Mouse (Mus musculus): ENCODE results near the gene Dmrt2.

Dmrt2 gene

DNA sequence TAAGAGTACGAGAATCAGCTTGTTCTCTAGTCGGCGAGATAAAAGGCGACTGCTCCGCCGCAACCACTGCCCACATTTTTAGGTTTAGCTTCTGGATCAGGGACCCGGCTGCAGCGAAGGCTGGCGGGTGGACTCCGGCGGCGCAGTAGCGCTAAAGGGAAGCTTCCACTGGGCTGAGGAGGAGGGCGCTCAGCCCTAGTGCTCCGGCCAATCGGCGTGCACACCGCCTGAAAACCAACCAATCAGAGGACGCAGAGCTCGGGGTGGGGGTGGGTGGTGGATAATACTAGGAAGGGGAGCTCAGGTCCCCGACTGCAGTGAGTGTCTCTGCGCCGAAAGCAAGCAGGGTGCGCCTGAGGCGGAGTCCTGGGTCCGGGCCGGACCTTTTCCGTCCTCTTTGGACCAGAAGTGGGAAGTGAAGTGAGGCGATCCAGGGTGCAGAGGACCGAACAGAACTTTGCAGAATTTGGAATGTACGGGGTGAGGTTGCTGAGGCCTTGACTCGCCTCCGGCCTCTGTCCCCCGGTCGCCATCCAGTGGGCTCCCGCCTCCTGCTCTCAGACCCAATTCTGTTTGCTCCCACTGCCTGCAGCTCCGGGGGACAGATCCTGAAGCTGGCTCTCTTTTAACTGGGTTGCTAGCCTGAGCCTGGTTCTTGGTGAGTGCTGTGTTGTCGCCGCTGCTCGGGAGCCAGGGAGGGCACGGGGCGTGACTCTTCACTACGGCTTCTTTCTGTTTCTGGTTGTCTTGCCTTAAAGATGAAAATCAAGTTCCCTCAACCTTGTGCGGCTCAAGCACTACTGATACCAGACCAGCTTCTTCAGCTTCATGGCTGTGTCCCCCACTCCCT lies at the start of gene Dmrt2:
TSS of gene Dmrt2 (plus strand) at position 311 of the 850 bp plus-strand sequence.
- in situ Hi-C loops (cut with MboI; ENCODE audit: low pct_unique_long_range_greater_than_20kb in 1 of 2, low sequenced_read_pairs in 2 of 2, unreplicated experiment in 1 of 2), result loop anchor here in 1 of 2 experiments (10.0 to 25.0 kb wide), 2 partner anchors 512 to 940 kb away; partner anchors contain the start of gene Smarca2

DNA sequence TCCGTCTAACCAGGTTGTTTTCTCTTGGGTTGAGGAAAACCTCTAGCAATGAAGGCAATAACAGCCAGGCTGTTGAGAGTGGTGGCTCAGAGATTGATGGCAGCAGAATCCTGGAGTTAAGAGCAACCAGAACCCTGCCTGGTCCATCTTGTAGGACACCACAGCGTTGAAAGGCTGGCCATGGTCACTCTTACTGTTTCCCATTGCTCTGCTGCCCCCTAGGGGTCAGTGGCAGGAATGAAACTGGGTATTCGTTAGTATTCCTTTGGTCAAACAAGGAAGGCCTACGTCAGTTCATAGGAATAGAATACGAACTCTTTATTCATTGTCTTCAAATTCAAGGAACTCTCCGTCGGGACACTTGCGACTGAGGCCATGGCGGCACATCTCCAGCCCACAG lies 43.7 kb upstream of the Dmrt2 start:
- in situ Hi-C loops (cut with MboI; ENCODE audit: low pct_unique_long_range_greater_than_20kb in 1 of 2, low sequenced_read_pairs in 2 of 2, unreplicated experiment in 1 of 2), result loop anchor here (5.0 to 25.0 kb wide), 6 partner anchors 84 to 641 kb away; partner anchors contain the start of gene Dock8 (in 1 of the 2)

DNA sequence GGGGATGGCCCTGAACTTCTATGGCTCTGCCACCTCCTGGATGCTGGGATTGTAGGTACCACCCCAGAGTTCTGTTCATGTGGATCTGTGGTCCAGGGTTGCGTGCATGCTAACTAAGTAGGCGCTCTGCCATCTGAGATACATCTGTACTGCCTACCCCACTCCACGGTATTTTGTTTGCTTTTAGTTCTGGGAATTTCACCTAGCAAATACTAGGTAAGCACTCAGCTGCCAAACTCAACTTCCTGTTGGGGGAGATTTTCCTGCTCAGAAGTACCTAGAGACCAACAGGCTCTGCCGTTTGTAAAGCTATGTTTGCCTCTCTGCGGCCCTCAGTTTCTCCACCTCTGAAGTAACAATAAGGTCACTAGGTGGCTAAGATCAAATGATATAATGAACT lies 37.1 kb upstream of the Dmrt2 start:
- in situ Hi-C loops (cut with MboI; ENCODE audit: low pct_unique_long_range_greater_than_20kb in 1 of 2, low sequenced_read_pairs in 2 of 2, unreplicated experiment in 1 of 2), result loop anchor here (5.0 to 25.0 kb wide), 5 partner anchors 298 to 648 kb away; partner anchors contain the start of gene Dock8 (in 1 of the 2)

DNA sequence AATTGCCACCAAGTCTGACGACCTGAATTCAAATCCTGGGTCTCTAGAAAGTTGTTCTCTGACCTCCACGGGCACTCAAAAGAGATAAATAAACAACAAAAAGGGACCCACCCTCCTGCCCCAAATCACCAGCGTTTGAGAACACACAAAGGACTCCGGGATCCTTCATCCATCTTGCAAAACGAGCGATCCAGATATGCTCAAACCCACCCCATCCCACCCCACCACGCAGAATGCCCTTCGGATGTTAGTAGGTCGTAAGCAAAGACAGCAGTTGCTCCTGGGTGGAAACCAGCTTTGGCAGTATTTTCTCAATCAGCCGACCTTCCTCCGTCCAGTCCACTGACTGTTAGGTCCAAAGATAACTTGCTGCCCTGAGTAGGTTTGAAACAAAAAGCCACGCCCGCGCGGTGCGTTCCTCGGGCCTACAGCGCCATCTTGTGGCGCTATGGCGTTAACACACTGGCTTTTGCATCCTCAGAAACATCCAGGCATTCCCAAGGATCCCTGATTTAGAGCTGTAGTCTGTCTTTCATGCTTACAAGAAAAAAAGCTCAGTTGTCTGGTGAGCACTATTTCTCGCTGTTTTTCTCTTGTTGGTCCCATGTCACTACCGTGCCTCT lies 36.5 kb upstream of the Dmrt2 start:
- in situ Hi-C loops (cut with MboI; ENCODE audit: low pct_unique_long_range_greater_than_20kb in 1 of 2, low sequenced_read_pairs in 2 of 2, unreplicated experiment in 1 of 2), result loop anchor here (5.0 to 25.0 kb wide), 5 partner anchors 298 to 648 kb away; partner anchors contain the start of gene Dock8 (in 1 of the 2)

DNA sequence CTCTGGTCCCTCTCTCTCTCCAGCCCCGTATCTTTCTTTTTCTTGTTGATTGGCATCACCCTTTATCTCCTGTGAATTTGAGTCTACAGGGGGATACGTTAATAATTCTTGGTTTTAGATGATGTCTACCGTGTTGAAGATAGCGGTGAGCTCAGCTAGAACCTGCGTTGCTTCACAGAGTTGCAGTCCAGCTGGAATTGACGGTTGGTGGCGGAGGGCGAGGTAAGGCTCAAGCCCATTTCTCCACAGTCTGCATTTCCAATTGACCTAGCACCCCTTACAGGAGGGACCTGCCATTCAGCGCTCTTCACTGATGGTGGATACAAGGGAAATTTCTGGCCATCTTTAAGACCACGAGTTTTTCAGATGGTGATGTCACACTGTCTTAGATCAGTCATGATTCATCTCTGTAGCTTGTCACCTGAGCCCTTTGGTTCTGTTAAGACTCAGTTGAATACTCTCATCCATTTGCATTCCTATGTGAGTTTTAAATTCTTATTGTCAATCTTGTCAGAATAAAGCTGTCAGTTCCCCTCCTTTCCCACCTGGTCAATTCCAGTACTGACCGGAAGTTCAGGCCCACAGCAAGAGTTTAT lies 33.3 kb upstream of the Dmrt2 start:
- in situ Hi-C loops (cut with MboI; ENCODE audit: low pct_unique_long_range_greater_than_20kb in 1 of 2, low sequenced_read_pairs in 2 of 2, unreplicated experiment in 1 of 2), result loop anchor here (5.0 to 25.0 kb wide), 5 partner anchors 302 to 652 kb away; partner anchors contain the start of gene Dock8 (in 1 of the 2)

DNA sequence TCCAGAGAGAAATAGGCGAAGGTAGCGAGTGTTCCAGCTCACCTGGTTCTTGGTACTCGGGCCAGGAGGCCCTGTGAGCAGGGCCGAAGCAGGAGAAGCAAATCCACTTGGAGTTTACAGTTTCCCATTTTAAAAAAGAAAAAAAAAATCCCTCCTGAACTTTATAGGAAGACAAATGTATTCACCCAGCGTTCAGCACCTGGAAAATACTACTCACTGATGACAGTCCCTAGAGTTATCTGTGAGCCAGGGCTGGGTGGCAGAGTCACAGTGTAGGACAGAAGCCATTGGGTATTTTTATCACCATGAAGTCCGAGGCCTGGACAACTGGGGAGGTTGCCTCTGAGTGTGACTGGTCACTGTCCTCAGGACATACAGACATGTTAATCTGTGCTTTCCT lies 30.4 kb upstream of the Dmrt2 start:
- in situ Hi-C loops (cut with MboI; ENCODE audit: low pct_unique_long_range_greater_than_20kb in 1 of 2, low sequenced_read_pairs in 2 of 2, unreplicated experiment in 1 of 2), result loop anchor here (25.0 kb wide), 4 partner anchors 304 to 654 kb away; partner anchors contain the start of gene Dock8 (in 1 of the 2)

DNA sequence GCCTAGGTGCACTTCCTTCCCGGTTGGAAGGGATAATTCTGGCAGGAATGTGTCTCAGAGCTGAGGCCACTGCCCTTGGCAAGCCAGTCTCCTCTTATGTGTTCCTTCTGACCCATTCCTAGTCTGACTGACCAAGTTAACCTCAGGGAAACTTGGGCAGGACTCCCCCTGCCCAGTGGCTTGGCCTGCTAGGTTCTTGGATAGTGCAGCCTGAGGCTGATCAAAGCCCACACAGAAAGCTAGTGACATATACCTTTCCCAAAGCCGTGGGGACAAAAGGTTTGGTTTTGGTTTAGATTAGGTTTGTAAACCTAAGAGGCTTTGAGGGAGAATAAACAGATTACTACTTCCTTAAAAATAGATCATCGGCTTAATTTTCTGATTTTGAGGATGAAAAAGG lies 25.1 kb upstream of the Dmrt2 start:
- in situ Hi-C loops (cut with MboI; ENCODE audit: low pct_unique_long_range_greater_than_20kb in 1 of 2, low sequenced_read_pairs in 2 of 2, unreplicated experiment in 1 of 2), result loop anchor here (25.0 kb wide), 4 partner anchors 310 to 660 kb away; partner anchors contain the start of gene Dock8 (in 1 of the 2)

DNA sequence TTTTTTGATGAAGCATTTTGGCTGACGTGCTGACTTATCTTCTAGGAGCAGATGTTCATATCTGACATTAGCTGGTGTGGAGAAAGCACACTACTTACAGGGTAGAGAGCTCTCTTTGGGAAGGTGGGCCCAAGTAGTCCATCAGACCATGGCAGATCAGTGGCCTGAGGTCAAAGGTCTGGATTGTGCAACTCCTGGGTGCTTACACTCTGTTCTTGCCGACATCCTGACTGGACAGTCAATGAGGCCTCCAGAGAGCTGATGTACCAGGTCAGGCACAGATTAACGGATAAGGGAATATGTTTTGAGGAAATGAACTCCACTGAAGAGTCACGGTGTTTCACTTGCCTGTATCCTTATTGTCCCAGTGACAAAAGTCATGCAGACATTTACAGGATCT lies 23.5 kb upstream of the Dmrt2 start:
- in situ Hi-C loops (cut with MboI; ENCODE audit: low pct_unique_long_range_greater_than_20kb in 1 of 2, low sequenced_read_pairs in 2 of 2, unreplicated experiment in 1 of 2), result loop anchor here (25.0 kb wide), 4 partner anchors 311 to 661 kb away; partner anchors contain the start of gene Dock8 (in 1 of the 2)

DNA sequence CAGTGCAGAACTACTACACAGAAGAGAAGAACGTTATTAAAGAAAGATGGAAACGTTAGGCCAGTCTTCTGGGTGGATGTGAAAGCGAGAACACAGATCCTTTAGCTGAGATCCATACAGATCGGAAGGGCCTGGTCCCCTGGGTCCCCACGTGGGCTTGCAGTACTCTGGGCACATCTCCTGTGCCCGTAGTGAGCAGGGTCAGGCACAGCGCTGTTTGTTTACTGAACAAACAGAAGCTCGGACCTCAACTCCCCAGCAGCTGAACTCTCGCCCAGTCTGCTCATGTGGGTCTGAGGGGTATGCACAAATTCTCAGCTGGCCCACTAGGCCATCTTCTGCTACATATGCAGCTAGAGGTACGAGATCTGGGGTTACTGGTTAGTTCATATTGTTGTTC lies 21.7 kb upstream of the Dmrt2 start:
- in situ Hi-C loops (cut with MboI; ENCODE audit: low pct_unique_long_range_greater_than_20kb in 1 of 2, low sequenced_read_pairs in 2 of 2, unreplicated experiment in 1 of 2), result loop anchor here in 1 of 2 experiments (25.0 kb wide), 1 partner anchor 962 kb away; the partner anchor contains the start of gene Smarca2

DNA sequence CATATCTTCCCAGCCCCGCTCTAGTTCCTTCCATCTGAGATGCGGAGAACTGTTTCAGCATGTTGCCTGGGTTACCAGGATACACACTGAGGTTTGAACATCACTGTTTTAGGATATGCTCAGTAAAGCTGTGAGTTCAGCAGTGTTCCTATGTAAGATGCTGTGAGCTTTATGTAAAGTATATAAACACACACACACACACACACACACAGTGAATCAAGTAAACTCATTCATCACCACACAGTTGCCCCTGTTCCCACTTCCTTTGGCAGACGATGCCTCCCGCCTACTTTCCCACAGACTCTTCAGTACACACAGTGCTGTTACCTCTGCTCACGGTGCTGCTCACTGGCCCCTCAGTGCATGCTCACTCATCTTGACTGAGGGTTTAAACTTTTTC lies 19.7 kb upstream of the Dmrt2 start:
- in situ Hi-C loops (cut with MboI; ENCODE audit: low pct_unique_long_range_greater_than_20kb in 1 of 2, low sequenced_read_pairs in 2 of 2, unreplicated experiment in 1 of 2), result loop anchor here in 1 of 2 experiments (25.0 kb wide), 1 partner anchor 960 kb away; the partner anchor contains the start of gene Smarca2

DNA sequence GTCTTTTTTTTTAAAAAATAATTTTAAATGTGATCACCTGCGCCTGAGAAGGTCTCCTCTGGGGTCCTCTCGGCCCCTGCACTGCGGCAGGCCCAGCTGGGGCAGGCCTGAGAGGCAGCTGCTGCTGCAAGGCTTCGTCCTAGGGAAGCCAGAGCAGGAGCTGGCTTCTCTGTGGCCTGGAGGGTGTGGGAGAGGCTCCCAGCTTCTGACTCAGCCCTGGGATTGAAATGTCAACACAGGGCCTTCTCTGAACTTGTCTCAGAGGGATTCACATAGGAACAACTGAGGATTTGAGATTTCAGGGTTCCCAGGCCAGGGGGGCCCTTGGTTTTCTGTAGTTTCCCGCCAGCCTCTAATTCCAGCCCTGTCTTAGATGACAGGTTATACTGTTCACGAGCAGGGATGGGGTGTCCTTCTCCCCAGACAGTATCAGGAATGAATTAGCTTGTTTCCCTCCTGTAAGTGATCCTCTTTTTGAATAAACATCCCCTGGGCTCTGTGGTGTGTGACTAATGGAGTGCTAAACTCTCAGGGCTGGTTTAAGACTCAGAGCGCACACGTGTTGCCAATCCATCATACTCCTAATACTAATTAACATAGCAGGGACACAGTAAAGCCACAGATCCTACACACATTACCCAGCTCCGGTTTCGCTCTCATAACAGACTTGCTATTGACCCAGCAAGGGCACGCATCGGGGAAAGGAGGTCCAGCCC lies 18.0 kb upstream of the Dmrt2 start:
- in situ Hi-C loops (cut with MboI; ENCODE audit: low pct_unique_long_range_greater_than_20kb in 1 of 2, low sequenced_read_pairs in 2 of 2, unreplicated experiment in 1 of 2), result loop anchor here in 1 of 2 experiments (25.0 kb wide), 1 partner anchor 958 kb away; the partner anchor contains the start of gene Smarca2

DNA sequence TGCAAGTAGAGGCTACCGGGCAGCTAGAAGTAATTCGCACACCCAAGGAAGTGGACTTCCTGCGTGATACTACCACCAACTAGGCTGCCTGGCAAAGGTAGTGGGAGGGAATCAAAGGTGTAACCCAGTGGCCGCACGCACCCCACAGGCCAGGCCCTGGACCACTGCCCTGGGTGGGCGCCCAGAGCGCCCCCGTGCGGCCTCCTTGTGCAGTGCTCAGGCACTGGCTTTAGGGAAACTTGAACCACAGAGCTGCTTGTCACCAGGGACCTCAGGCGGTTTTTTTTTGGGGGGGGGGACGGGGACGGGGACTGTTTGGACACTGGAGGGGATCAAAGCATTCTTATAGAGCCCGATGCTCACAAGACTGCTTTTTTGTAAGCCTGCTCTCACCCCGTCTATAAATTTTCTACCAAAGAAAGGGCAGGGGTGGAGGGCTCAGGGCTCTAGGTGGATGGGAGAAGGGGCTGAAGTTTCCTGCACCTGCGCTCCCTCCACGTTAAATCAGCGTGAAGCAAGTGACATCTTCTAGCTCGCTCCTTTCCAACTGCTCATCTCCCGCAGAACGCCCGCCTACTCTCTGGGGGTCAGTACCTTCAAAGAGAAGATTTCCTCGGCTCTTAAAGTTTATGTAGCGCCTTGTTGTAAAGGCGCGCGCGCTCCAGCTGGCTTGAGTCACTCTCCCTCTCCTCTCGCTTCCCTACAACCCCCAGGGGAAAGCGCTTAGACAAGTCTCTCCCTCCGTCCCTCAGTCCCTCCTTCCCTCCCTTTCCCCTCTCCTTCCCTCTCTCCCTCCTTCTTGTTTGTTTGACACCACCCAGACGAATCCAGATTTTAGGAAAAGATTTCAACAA lies 6.5 kb upstream of the Dmrt2 start:
- in situ Hi-C loops (cut with MboI; ENCODE audit: low pct_unique_long_range_greater_than_20kb in 1 of 2, low sequenced_read_pairs in 2 of 2, unreplicated experiment in 1 of 2), result loop anchor here in 1 of 2 experiments (25.0 kb wide), 1 partner anchor 947 kb away; the partner anchor contains the start of gene Smarca2

DNA sequence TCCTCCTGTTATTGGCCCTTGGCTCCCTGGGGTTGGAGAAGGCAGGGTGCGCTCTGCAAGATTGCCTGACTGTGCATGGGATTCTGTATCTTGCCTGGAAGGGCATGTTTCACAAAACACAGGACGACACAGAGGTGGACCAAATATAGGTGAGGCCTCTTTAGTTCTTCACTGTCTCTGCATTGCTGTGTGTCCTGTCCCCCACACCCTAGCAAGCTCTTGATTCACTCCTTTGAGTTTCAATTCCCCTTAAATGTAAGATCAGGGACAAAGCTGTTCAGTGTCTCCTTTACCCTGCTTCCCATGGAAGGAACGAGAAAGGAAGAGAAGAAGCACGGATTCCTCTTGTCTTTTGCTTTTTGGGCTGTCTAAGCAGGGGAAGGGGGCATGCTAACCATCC lies 4.4 kb upstream of the Dmrt2 start:
- in situ Hi-C loops (cut with MboI; ENCODE audit: low pct_unique_long_range_greater_than_20kb in 1 of 2, low sequenced_read_pairs in 2 of 2, unreplicated experiment in 1 of 2), result loop anchor here in 1 of 2 experiments (25.0 kb wide), 1 partner anchor 944 kb away; the partner anchor contains the start of gene Smarca2

DNA sequence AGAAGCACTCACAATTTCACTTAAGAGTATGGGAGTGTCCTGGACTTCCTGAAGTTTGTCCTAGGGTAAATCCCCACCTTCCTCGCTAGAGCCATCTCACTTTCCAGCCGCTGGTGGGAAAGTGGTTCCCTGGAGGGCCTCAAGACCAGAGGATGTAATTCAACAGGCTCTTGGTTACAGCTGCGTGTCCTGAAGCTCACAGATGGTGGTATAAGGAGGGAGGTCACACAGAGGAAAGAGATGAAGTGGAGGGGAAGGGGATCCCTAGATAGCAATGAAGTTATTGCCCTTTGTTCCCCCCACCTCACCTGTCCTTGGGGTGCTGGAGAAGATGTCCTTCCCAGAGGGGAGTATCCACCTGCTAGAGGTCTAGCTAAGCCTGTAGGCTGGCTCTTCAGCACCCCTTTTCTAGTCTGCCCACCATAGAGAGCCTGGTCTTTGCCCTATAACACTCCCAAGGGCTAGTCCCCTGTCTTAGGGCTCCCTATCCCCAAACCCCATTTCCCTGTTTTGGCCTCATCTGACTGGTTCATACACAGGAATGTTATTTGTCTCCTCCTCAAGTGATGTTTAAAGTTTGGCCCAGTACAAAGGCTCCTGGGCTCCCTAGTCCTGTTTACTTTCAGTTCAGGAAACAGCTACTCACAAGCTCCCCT lies 2.5 kb upstream of the Dmrt2 start:
- in situ Hi-C loops (cut with MboI; ENCODE audit: low pct_unique_long_range_greater_than_20kb in 1 of 2, low sequenced_read_pairs in 2 of 2, unreplicated experiment in 1 of 2), result loop anchor here in 1 of 2 experiments (10.0 to 25.0 kb wide), 2 partner anchors 515 to 943 kb away; partner anchors contain the start of gene Smarca2

DNA sequence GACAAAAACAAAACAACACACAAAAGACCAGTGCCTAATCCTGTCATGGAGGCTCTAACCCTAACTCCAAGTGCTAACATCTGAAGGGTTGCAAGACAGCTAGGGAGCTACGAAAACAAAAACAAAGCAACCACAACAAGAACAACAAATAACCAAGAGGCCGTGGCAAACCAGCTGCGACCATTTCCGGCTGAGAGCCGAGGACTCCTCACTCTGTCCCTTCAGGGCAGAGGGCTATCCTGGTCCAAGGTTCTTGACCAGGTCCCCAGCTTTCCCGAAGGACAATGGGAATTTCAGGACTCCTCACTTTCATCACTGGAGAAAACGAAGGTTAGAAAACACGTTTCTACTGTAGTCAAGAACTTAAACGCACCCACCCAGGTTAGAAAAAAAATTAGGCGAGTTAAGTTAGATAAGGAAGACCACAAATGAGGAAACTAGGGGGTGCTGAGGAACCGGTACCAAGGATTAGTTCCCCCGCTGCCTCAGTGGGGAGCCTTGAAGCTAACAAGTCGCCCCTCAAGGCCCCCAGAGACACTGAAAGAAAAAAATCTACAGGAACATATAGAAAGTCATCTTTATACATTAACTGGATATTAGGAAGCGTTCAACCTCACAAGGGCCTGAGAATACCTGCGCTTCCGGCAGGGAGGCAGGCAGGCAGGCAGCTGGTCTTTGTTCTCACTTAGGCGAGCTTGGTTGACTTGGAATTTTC lies 1.5 kb upstream of the Dmrt2 start:
- in situ Hi-C loops (cut with MboI; ENCODE audit: low pct_unique_long_range_greater_than_20kb in 1 of 2, low sequenced_read_pairs in 2 of 2, unreplicated experiment in 1 of 2), result loop anchor here in 1 of 2 experiments (10.0 to 25.0 kb wide), 2 partner anchors 514 to 942 kb away; partner anchors contain the start of gene Smarca2
